Mouse (Mus musculus) megakaryocyte, embryonic 14.5 days (primary cell): Measurements from ENCODE around the gene Madd.

Source experiments
- FLI1 ChIP-seq: IDR thresholded peaks from 2 replicates; pipeline ENCODE4 v1.6.1; 2012; ENCODE audit warnings: low read length, inconsistent platforms, mixed read lengths
- GATA1 ChIP-seq: IDR thresholded peaks from 3 replicates; pipeline ENCODE4 v1.6.1; 2012; ENCODE audit warnings: mixed read lengths, low read length, inconsistent platforms, borderline replicate concordance

DNA sequence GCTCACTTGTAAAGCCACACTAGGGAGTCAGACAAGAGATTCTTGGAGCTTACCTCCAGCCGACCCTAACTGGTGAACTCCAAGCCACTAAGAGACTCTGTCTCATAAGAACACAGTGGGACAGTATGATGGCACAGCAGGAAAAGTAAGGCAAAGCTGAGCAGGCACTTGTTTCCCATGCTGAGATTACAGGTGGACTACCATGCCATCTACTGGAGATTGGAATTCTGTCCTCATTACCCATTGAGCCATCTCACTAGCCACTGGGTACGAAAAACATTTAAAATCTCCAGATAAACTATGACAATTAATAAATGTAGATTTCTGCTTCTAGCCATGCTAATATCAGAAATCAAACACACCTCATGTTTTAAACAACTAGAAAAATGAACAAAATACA is 40.0 kb upstream of the Madd start:
- TF ChIP-seq GATA1 (no peak), FLI1 (no peak)
